Mouse (Mus musculus): ENCODE data around the gene Gm8947. TPM values are rescaled to one million over a fixed set of nuclear protein-coding genes. Genes with fewer than 3 reads are reported as not detected.
"Not testable (repeated sequence)": the region's sequence is repeated elsewhere in the genome, so short reads cannot be mapped to it uniquely, and the experiment has no call there.

The Gm8947 gene
- polyA plus RNA-seq, 1 experiment: not detected

GRCm38 (mm10) chr1:151177937-151178271 lies 14.3 kb upstream of the Gm8947 start:
- Histone ChIP-seq H3K4me3 (ENCODE audit: insufficient read depth, low read depth, low read length) (no peak overlapping the region), H3K27ac (ENCODE audit: insufficient read depth, low read depth, low read length) (no peak overlapping the region), H3K4me1 (ENCODE audit: control insufficient read depth, insufficient read depth, low read length) (no peaks in the 10 kb centered on the region)
- TF ChIP-seq POLR2A (IDR thresholded peaks at IDR 0.05; ENCODE audit: insufficient read depth, low read depth, low read length) (no peak), CTCF (IDR thresholded peaks at IDR 0.05; ENCODE audit: insufficient read depth, low read depth, low read length) (no peak)
- WGBS: 41% methylated on average over 4 of the region's 4 CpGs

GRCm38 (mm10) chr1:151178505-151179083 lies 13.6 kb upstream of the Gm8947 start:
- no peak overlapping the region for H3K4me3 ChIP-seq (ENCODE audit: insufficient read depth, low read depth, low read length)
- no peaks in the 10 kb centered on the region for H3K4me1 ChIP-seq (ENCODE audit: control insufficient read depth, insufficient read depth, low read length)
- WGBS: 81% methylated on average over 2 of the region's 2 CpGs
- TF ChIP-seq POLR2A (IDR thresholded peaks at IDR 0.05; ENCODE audit: insufficient read depth, low read depth, low read length) (no peak), CTCF (IDR thresholded peaks at IDR 0.05; ENCODE audit: insufficient read depth, low read depth, low read length) (no peak)
- no peak overlapping the region for H3K27ac ChIP-seq (ENCODE audit: insufficient read depth, low read depth, low read length)

GRCm38 (mm10) chr1:151180167-151180566 lies 12.0 kb upstream of the Gm8947 start:
- H3K4me1 ChIP-seq (ENCODE audit: control insufficient read depth, insufficient read depth, low read length): no peaks in the 10 kb centered on the region
- no peak overlapping the region for H3K4me3 ChIP-seq (ENCODE audit: insufficient read depth, low read depth, low read length)
- TF ChIP-seq CTCF (IDR thresholded peaks at IDR 0.05; ENCODE audit: insufficient read depth, low read depth, low read length) (no peak), POLR2A (IDR thresholded peaks at IDR 0.05; ENCODE audit: insufficient read depth, low read depth, low read length) (no peak)
- 94% methylated on average over 2 of the region's 2 CpGs for WGBS
- no peak overlapping the region for H3K27ac ChIP-seq (ENCODE audit: insufficient read depth, low read depth, low read length)

- WGBS: 100% methylated on average over 1 of the region's 7 CpGs
- H3K27ac ChIP-seq (ENCODE audit: insufficient read depth, low read depth, low read length); H3K4me1 ChIP-seq (ENCODE audit: control insufficient read depth, insufficient read depth, low read length); H3K4me3 ChIP-seq (ENCODE audit: insufficient read depth, low read depth, low read length): not testable (repeated sequence)
These were observed 9.9 kb upstream of the Gm8947 start, which contains the start of gene Gm47985 for GRCm38 (mm10) chr1:151182266-151182665. Gm47985 (plus strand) TSS chr1:151182537.

- H3K27ac ChIP-seq (ENCODE audit: insufficient read depth, low read depth, low read length); H3K4me3 ChIP-seq (ENCODE audit: insufficient read depth, low read depth, low read length); H3K4me1 ChIP-seq (ENCODE audit: control insufficient read depth, insufficient read depth, low read length): not testable (repeated sequence)
- 88% methylated on average over 3 of the region's 3 CpGs for WGBS
These were observed 6.0 kb upstream of the Gm8947 start for GRCm38 (mm10) chr1:151186186-151186585.

- H3K4me3 ChIP-seq (ENCODE audit: insufficient read depth, low read depth, low read length); H3K4me1 ChIP-seq (ENCODE audit: control insufficient read depth, insufficient read depth, low read length); H3K27ac ChIP-seq (ENCODE audit: insufficient read depth, low read depth, low read length): not testable (repeated sequence)
- WGBS: 82% methylated on average over 4 of the region's 4 CpGs
These were observed 5.2 kb upstream of the Gm8947 start for GRCm38 (mm10) chr1:151186879-151187424.

GRCm38 (mm10) chr1:151188469-151188868 lies 3.7 kb upstream of the Gm8947 start:
- Histone ChIP-seq H3K4me1 (ENCODE audit: control insufficient read depth, insufficient read depth, low read length) (no peaks in the 10 kb centered on the region), H3K4me3 (ENCODE audit: insufficient read depth, low read depth, low read length) (no peak overlapping the region), H3K27ac (ENCODE audit: insufficient read depth, low read depth, low read length) (no peak overlapping the region)
- 80% methylated on average over 4 of the region's 4 CpGs for WGBS
- TF ChIP-seq POLR2A (IDR thresholded peaks at IDR 0.05; ENCODE audit: insufficient read depth, low read depth, low read length) (no peak), CTCF (IDR thresholded peaks at IDR 0.05; ENCODE audit: insufficient read depth, low read depth, low read length) (no peak)

GRCm38 (mm10) chr1:151192739-151193138 lies 563 bp downstream of the Gm8947 start:
- WGBS: 96% methylated on average over 15 of the region's 15 CpGs
- H3K4me1 ChIP-seq (ENCODE audit: control insufficient read depth, insufficient read depth, low read length); H3K27ac ChIP-seq (ENCODE audit: insufficient read depth, low read depth, low read length); H3K4me3 ChIP-seq (ENCODE audit: insufficient read depth, low read depth, low read length): not testable (repeated sequence)

- 64% methylated on average over 4 of the region's 4 CpGs for WGBS
- H3K4me3 ChIP-seq (ENCODE audit: insufficient read depth, low read depth, low read length): not testable (repeated sequence)
These were observed 3.8 kb downstream of the Gm8947 start for GRCm38 (mm10) chr1:151195986-151196385.

GRCm38 (mm10) chr1:151196690-151197089 lies 4.5 kb downstream of the Gm8947 start:
- H3K4me1 ChIP-seq (ENCODE audit: control insufficient read depth, insufficient read depth, low read length); H3K27ac ChIP-seq (ENCODE audit: insufficient read depth, low read depth, low read length); H3K4me3 ChIP-seq (ENCODE audit: insufficient read depth, low read depth, low read length): not testable (repeated sequence)
- WGBS: 95% methylated on average over 3 of the region's 3 CpGs

More at GRCm38 (mm10) chr1:151195986-151196385, 3.8 kb downstream of the Gm8947 start:
- H3K27ac ChIP-seq (ENCODE audit: insufficient read depth, low read depth, low read length); H3K4me1 ChIP-seq (ENCODE audit: control insufficient read depth, insufficient read depth, low read length): not testable (repeated sequence)

GRCm38 (mm10) chr1:151198120-151198519 lies 5.9 kb downstream of the Gm8947 start, which contains the start of gene Gm47995:
Gm47995 (plus strand) TSS chr1:151198448.
- not testable (repeated sequence) for H3K4me1 ChIP-seq (ENCODE audit: control insufficient read depth, insufficient read depth, low read length); H3K4me3 ChIP-seq (ENCODE audit: insufficient read depth, low read depth, low read length); H3K27ac ChIP-seq (ENCODE audit: insufficient read depth, low read depth, low read length)
- WGBS: 88% methylated on average over 3 of the region's 4 CpGs

- not testable (repeated sequence) for H3K4me1 ChIP-seq (ENCODE audit: control insufficient read depth, insufficient read depth, low read length); H3K27ac ChIP-seq (ENCODE audit: insufficient read depth, low read depth, low read length); H3K4me3 ChIP-seq (ENCODE audit: insufficient read depth, low read depth, low read length)
These were observed 8.4 kb downstream of the Gm8947 start for GRCm38 (mm10) chr1:151200620-151201019.

- H3K4me3 ChIP-seq (ENCODE audit: insufficient read depth, low read depth, low read length); H3K4me1 ChIP-seq (ENCODE audit: control insufficient read depth, insufficient read depth, low read length); H3K27ac ChIP-seq (ENCODE audit: insufficient read depth, low read depth, low read length): not testable (repeated sequence)
- WGBS: 83% methylated on average over 4 of the region's 5 CpGs
These were observed 10.6 kb downstream of the Gm8947 start for GRCm38 (mm10) chr1:151202771-151203170.

- H3K4me3 ChIP-seq (ENCODE audit: insufficient read depth, low read depth, low read length); H3K4me1 ChIP-seq (ENCODE audit: control insufficient read depth, insufficient read depth, low read length); H3K27ac ChIP-seq (ENCODE audit: insufficient read depth, low read depth, low read length): not testable (repeated sequence)
- WGBS: no CpG with 5 or more reads among the region's 6 CpGs
These were observed 11.6 kb downstream of the Gm8947 start, which contains the start of gene 3110040M04Rik for GRCm38 (mm10) chr1:151203818-151204217. 3110040M04Rik (plus strand) TSS chr1:151204121.

All from olfactory bulb, adult 2 months (tissue).